Mouse (Mus musculus): ENCODE results near the gene Tmem150c.

The Tmem150c gene

GRCm38 (mm10) chr5:100097967-100098366 is 61.6 kb downstream of the Tmem150c start:
- DNase-seq (ENCODE audit: low spot score in 2 of 2): no peak

GRCm38 (mm10) chr5:100096955-100097354 is 62.7 kb downstream of the Tmem150c start:
- DNase-seq (ENCODE audit: low spot score in 2 of 2): no peak

- no peak for DNase-seq (ENCODE audit: low spot score in 2 of 2)
Measured at GRCm38 (mm10) chr5:100091602-100092001, 68.0 kb downstream of the Tmem150c start.

- no peak for DNase-seq (ENCODE audit: low spot score in 2 of 2)
Measured at GRCm38 (mm10) chr5:100091263-100091594, 68.4 kb downstream of the Tmem150c start.

- DNase-seq (ENCODE audit: low spot score in 2 of 2): no peak
Measured at GRCm38 (mm10) chr5:100090515-100091262, 68.9 kb downstream of the Tmem150c start.

- DNase-seq (ENCODE audit: low spot score in 2 of 2): no peak
Measured at GRCm38 (mm10) chr5:100085097-100085496, 74.5 kb downstream of the Tmem150c start.

GRCm38 (mm10) chr5:100083953-100084562 is 75.5 kb downstream of the Tmem150c start:
- DNase-seq (ENCODE audit: low spot score in 2 of 2): no peak

- no peak for DNase-seq (ENCODE audit: low spot score in 2 of 2)
Measured at GRCm38 (mm10) chr5:100082006-100082405, 77.6 kb downstream of the Tmem150c start.

GRCm38 (mm10) chr5:100079931-100080275 is 79.7 kb downstream of the Tmem150c start:
- no peak for DNase-seq (ENCODE audit: low spot score in 2 of 2)

GRCm38 (mm10) chr5:100079040-100079930 is 80.3 kb downstream of the Tmem150c start:
- no peak for DNase-seq (ENCODE audit: low spot score in 2 of 2)

- DNase-seq (ENCODE audit: low spot score in 2 of 2): no peak
Measured at GRCm38 (mm10) chr5:100074571-100074970, 85.0 kb downstream of the Tmem150c start.

- no peak for DNase-seq (ENCODE audit: low spot score in 2 of 2)
Measured at GRCm38 (mm10) chr5:100072557-100072956, 87.1 kb downstream of the Tmem150c start.

- no peak for DNase-seq (ENCODE audit: low spot score in 2 of 2)
Measured at GRCm38 (mm10) chr5:100071541-100071940, 88.1 kb downstream of the Tmem150c start.

- peak; percentile 73 to 91 for DNase-seq (ENCODE audit: low spot score in 2 of 2)
Measured at GRCm38 (mm10) chr5:100070255-100070654, 89.4 kb downstream of the Tmem150c start.

GRCm38 (mm10) chr5:100069526-100069925 is 90.1 kb downstream of the Tmem150c start:
- no peak for DNase-seq (ENCODE audit: low spot score in 2 of 2)

GRCm38 (mm10) chr5:100067579-100067978 is 92.0 kb downstream of the Tmem150c start:
- no peak for DNase-seq (ENCODE audit: low spot score in 2 of 2)

- DNase-seq (ENCODE audit: low spot score in 2 of 2): no peak
Measured at GRCm38 (mm10) chr5:100060876-100061275, 98.7 kb downstream of the Tmem150c start.

- DNase-seq (ENCODE audit: low spot score in 2 of 2): no peak
Measured at GRCm38 (mm10) chr5:100059326-100059725, 100.3 kb downstream of the Tmem150c start.

- no peak for DNase-seq (ENCODE audit: low spot score in 2 of 2)
Measured at GRCm38 (mm10) chr5:100058729-100059128, 100.9 kb downstream of the Tmem150c start.

- no peak for DNase-seq (ENCODE audit: low spot score in 2 of 2)
Measured at GRCm38 (mm10) chr5:100057461-100058209, 102.0 kb downstream of the Tmem150c start.

- no peak for DNase-seq (ENCODE audit: low spot score in 2 of 2)
Measured at GRCm38 (mm10) chr5:100055866-100056369, 103.7 kb downstream of the Tmem150c start.

All from urinary bladder, adult 18-20 months (tissue).